Mouse (Mus musculus) kidney, embryonic 14.5 days (tissue): ENCODE results near the gene Tmem266. TPM values are rescaled to one million over a fixed set of nuclear protein-coding genes. Genes with fewer than 3 reads are reported as not detected.

Source experiments
- ATAC-seq: fragments of 200-750 bp; cut with Nextera tagmentation; 2 replicates; pipeline ENCODE4 v1.8.0; 2017; ENCODE audit warnings: moderate number of reproducible peaks, mild to moderate bottlenecking, moderate TSS enrichment, moderate library complexity; ENCODE audit not compliant: low FRiP score, low TSS enrichment
- H3K27ac ChIP-seq: fragments of 300-500 bp; sonication (generic); 2 replicates; pipeline ENCODE4 v1.5.1; 2014; ENCODE audit warnings: low read depth, mild to moderate bottlenecking, low read length, moderate library complexity, mixed read lengths
- H3K27me3 ChIP-seq: fragments of 300-500 bp; sonication (generic); 2 replicates; pipeline ENCODE4 v1.6.1; 2014; ENCODE audit warnings: mild to moderate bottlenecking, low read length; ENCODE audit not compliant: control insufficient read depth, insufficient read depth
- H3K36me3 ChIP-seq: fragments of 300-500 bp; sonication (generic); 2 replicates; pipeline ENCODE4 v1.6.1; 2014; ENCODE audit warnings: low read length, mixed read lengths; ENCODE audit not compliant: control insufficient read depth, insufficient read depth
- H3K4me1 ChIP-seq: fragments of 300-500 bp; sonication (generic); 2 replicates; pipeline ENCODE4 v1.6.1; 2014; ENCODE audit warnings: low read length, mixed read lengths; ENCODE audit not compliant: control insufficient read depth, insufficient read depth
- H3K4me2 ChIP-seq: fragments of 300-500 bp; sonication (generic); replicated peaks from 2 replicates; pipeline ENCODE4 v1.6.1; 2014; ENCODE audit warnings: low read depth, mild to moderate bottlenecking, low read length
- H3K4me3 ChIP-seq: fragments of 300-500 bp; sonication (generic); 2 replicates; pipeline ENCODE4 v1.5.1; 2014; ENCODE audit warnings: mild to moderate bottlenecking, low read length
- H3K9ac ChIP-seq: fragments of 300-500 bp; sonication (generic); 2 replicates; pipeline ENCODE4 v1.6.1; 2014; ENCODE audit warnings: low read depth, mild to moderate bottlenecking, low read length, moderate library complexity
- H3K9me3 ChIP-seq: fragments of 300-500 bp; sonication (generic); 2 replicates; pipeline ENCODE4 v1.6.1; 2016; ENCODE audit warnings: low read length; ENCODE audit not compliant: control insufficient read depth
- WGBS: fragments of 180-500 bp; shearing (Covaris S2); extraction: QIAGEN DNeasy Blood & Tissue Kit; methylation state at CpG from one replicate; pipeline ENCODE4 v1.1.7; 2014; 5-methylcytosine and 5-hydroxymethylcytosine counted together
- polyA plus RNA-seq: library from polyadenylated mRNA; unstranded; fragments of >200 nt; fragmentation: Nextera tagmentation; extraction: Ambion mirVana; gene quantifications from 2 replicates; pipeline ENCODE4 v1.2.1, GENCODE M21; 2014

Gene Tmem266
- polyA plus RNA-seq, 1 experiment from 2014 or later, result 0.09 TPM

GRCm38 (mm10) chr9:55478699-55479098 lies 152.0 kb downstream of the Tmem266 start:
- Histone ChIP-seq H3K9me3 (no peaks in the 10 kb centered on the region), H3K4me1 (no peaks in the 10 kb centered on the region), H3K4me2 (no peak overlapping the region), H3K36me3 (peaks cover 8% of the 10 kb centered on the region; the same call in 1 of the 2 replicates), H3K9ac (no peak overlapping the region), H3K27ac (no peak overlapping the region), H3K27me3 (no peaks in the 10 kb centered on the region), H3K4me3 (no peak overlapping the region)
- no peak for ATAC-seq

GRCm38 (mm10) chr9:55482116-55482515 lies 155.4 kb downstream of the Tmem266 start:
- ATAC-seq, result no peak
- H3K27me3 ChIP-seq, result no peaks in the 10 kb centered on the region
- H3K27ac ChIP-seq, result no peak overlapping the region
- H3K9ac ChIP-seq, result no peak overlapping the region
- no peaks in the 10 kb centered on the region for H3K9me3 ChIP-seq
- peaks cover 19% of the 10 kb centered on the region; the same call in 1 of the 2 replicates for H3K36me3 ChIP-seq
- H3K4me2 ChIP-seq, result no peak overlapping the region
- no peak overlapping the region for H3K4me3 ChIP-seq
- WGBS, result 48% methylated on average over 2 of the region's 2 CpGs
- no peaks in the 10 kb centered on the region for H3K4me1 ChIP-seq

Other genes with a start within 250 kb of the Tmem266 start
- gene Ube2q2, start 178.1 kb upstream of the Tmem266 start, polyA plus RNA-seq, result 37.6 and 40.8 TPM in 2 replicates
- gene Fbxo22, start 118.0 kb upstream of the Tmem266 start, polyA plus RNA-seq, result 57.5 and 75.3 TPM in 2 replicates
- 0.86 and 1.3 TPM in 2 replicates for gene Nrg4, start 69 bp upstream of the Tmem266 start, polyA plus RNA-seq
- 189 and 190 TPM in 2 replicates for gene Etfa, start 185.3 kb downstream of the Tmem266 start, polyA plus RNA-seq
- not detected in 2 replicates for gene Isl2, start 211.8 kb downstream of the Tmem266 start, polyA plus RNA-seq